ENCODE assay signal across 18 mouse cellular contexts in genomic region chr4:85784428-85784827, GRCm38 (mm10).
DNase-seq lines count a peak whose midpoint lies in the region; ATAC-seq and TF ChIP-seq lines count a peak whose summit lies in the region.
"Had no signal": no experiment of that assay in that cellular context is flagged by ENCODE, and none has a peak within 500 bp of the region (broad histone marks: within the 10 kb centered on the region; RNA-seq: fewer than 3 reads in every experiment).

No protein-coding gene starts in this region.

- no peak for DNase-seq in heart, adult 2 months
- DNase-seq in heart, adult 18-20 months = no peak
- DNase-seq in lung, embryonic 14.5 days = no peak
- no peak for DNase-seq in lung, adult 2 months
- DNase-seq in MEL (ENCODE audit: low read depth, low spot score) = no peak
- peak; percentile 37 for DNase-seq in midbrain, postnatal 0 days (ENCODE audit: low spot score)
- DNase-seq in thymus, adult 18-20 months = no peak
- DNase-seq in spleen, postnatal 36 days (ENCODE audit: low spot score in 2 of 2) = no peak
- DNase-seq: cerebellum, postnatal 36 days; gastrocnemius, postnatal 36 days; kidney, adult 8-10 months; layer of hippocampus, postnatal 36 days; left cerebral cortex, postnatal 4 days; right cerebral cortex, adult 18-20 months; thymus, postnatal 14 days had no signal

- no peak overlapping the region for H3K9ac ChIP-seq in heart, adult 2 months (ENCODE audit: low read depth, low read length)
- H3K9ac ChIP-seq in lung, embryonic 14.5 days = no peak overlapping the region
- no peak overlapping the region for H3K9ac ChIP-seq in MEL (ENCODE audit: control insufficient read depth, low read depth, low read length, poor library complexity, severe bottlenecking)
- H3K9ac ChIP-seq in midbrain, postnatal 0 days (replicated peaks; ENCODE audit: low read length, poor library complexity, severe bottlenecking) = no peak overlapping the region
- H3K9ac ChIP-seq: heart, embryonic 12.5 days; liver, embryonic 12.5 days had no signal

- no peaks in the 10 kb centered on the region for H3K27me3 ChIP-seq in heart, adult 2 months (ENCODE audit: control insufficient read depth, insufficient read depth, low read length)
- H3K27me3 ChIP-seq in lung, embryonic 14.5 days (ENCODE audit: insufficient read depth, low read length) = no peaks in the 10 kb centered on the region
- H3K27me3 ChIP-seq in MEL (ENCODE audit: control insufficient read depth in 1 of 2, insufficient read depth in 2 of 2, low read length in 2 of 2) = no peaks in the 10 kb centered on the region
- no peaks in the 10 kb centered on the region for H3K27me3 ChIP-seq in midbrain, postnatal 0 days (ENCODE audit: insufficient read depth, low read length)
- H3K27me3 ChIP-seq: heart, embryonic 12.5 days; liver, embryonic 12.5 days had no signal

- ATAC-seq in lung, embryonic 14.5 days (ENCODE audit: insufficient read depth) = no peak
- no peak for ATAC-seq in midbrain, postnatal 0 days (ENCODE audit: low FRiP score)
- ATAC-seq: liver, embryonic 12.5 days had no signal

- peak; percentile 24 for TF ChIP-seq RAD21 in MEL (IDR thresholded peaks at IDR 0.05; ENCODE audit: low read depth, low read length)

- H3K36me3 ChIP-seq in heart, adult 2 months (ENCODE audit: control insufficient read depth, insufficient read depth, low read length) = no peaks in the 10 kb centered on the region
- no peaks in the 10 kb centered on the region for H3K36me3 ChIP-seq in lung, embryonic 14.5 days (ENCODE audit: insufficient read depth)
- no peaks in the 10 kb centered on the region for H3K36me3 ChIP-seq in MEL (ENCODE audit: control insufficient read depth in 1 of 2, insufficient read depth in 2 of 2, low read length in 2 of 2)
- H3K36me3 ChIP-seq in midbrain, postnatal 0 days (ENCODE audit: insufficient read depth, low read length) = no peaks in the 10 kb centered on the region
- H3K36me3 ChIP-seq: G1E; heart, embryonic 12.5 days; liver, embryonic 12.5 days had no signal

- 0 out of 2 replicates have a peak, but pooled peaks have one; percentile 11 for TF ChIP-seq CTCF in heart, adult 2 months (IDR thresholded peaks at IDR 0.05)
- peak; percentile 12; the same call in 1 of the 2 replicates for TF ChIP-seq CTCF in lung, embryonic 14.5 days (IDR thresholded peaks at IDR 0.05; ENCODE audit: low read depth)
- no peak for TF ChIP-seq CTCF in lung, adult 2 months (IDR thresholded peaks at IDR 0.05; ENCODE audit: insufficient read depth, low read length)
- TF ChIP-seq CTCF in MEL (IDR thresholded peaks at IDR 0.05 in 2 of 3, conservative IDR thresholded peaks at IDR 0.05 in 1 of 3; ENCODE audit: control insufficient read depth in 1 of 3, insufficient read depth in 1 of 3, low read depth in 2 of 3, low read length in 3 of 3, poor library complexity in 1 of 3, severe bottlenecking in 1 of 3) = peak in 1 of 3 experiments; percentile 22; a peak in 1 of 6 replicates
- TF ChIP-seq CTCF in midbrain, postnatal 0 days (IDR thresholded peaks at IDR 0.05) = peak; percentile 60

- H3K27ac ChIP-seq in heart, adult 2 months = no peak overlapping the region
- H3K27ac ChIP-seq in lung, embryonic 14.5 days (ENCODE audit: low read depth) = no peak overlapping the region
- no peak overlapping the region for H3K27ac ChIP-seq in MEL (ENCODE audit: control insufficient read depth, low read depth, low read length)
- no peak overlapping the region for H3K27ac ChIP-seq in midbrain, postnatal 0 days (ENCODE audit: low read depth, low read length)
- H3K27ac ChIP-seq: liver, embryonic 12.5 days had no signal

- TF ChIP-seq POLR2A in heart, adult 2 months (IDR thresholded peaks at IDR 0.05; ENCODE audit: insufficient read depth, low read depth, low read length) = no peak
- TF ChIP-seq POLR2A in lung, adult 2 months (IDR thresholded peaks at IDR 0.05; ENCODE audit: borderline replicate concordance, extremely low read depth, low read depth, low read length) = no peak
- TF ChIP-seq POLR2A in MEL (IDR thresholded peaks at IDR 0.05; ENCODE audit: control insufficient read depth in 1 of 2, insufficient read depth in 1 of 2, low read depth in 1 of 2, low read length in 2 of 2, poor library complexity in 1 of 2) = no peak

- no peak overlapping the region for H3K4me2 ChIP-seq in lung, embryonic 14.5 days
- no peak overlapping the region for H3K4me2 ChIP-seq in midbrain, postnatal 0 days (ENCODE audit: low read depth, low read length, poor library complexity, severe bottlenecking)
- H3K4me2 ChIP-seq: heart, embryonic 12.5 days; liver, embryonic 12.5 days had no signal

- 60% methylated on average over 4 of the region's 4 CpGs for WGBS in heart, adult 2 months
- WGBS in lung, embryonic 14.5 days = 62% methylated on average over 4 of the region's 4 CpGs
- WGBS in lung, adult 2 months = 63% methylated on average over 4 of the region's 4 CpGs
- 16% methylated on average over 4 of the region's 4 CpGs for WGBS in midbrain, postnatal 0 days

- no peak for TF ChIP-seq EP300 in heart, adult 2 months (IDR thresholded peaks at IDR 0.05; ENCODE audit: insufficient read depth, low read depth, low read length)
- no peak for TF ChIP-seq EP300 in MEL (IDR thresholded peaks at IDR 0.05; ENCODE audit: low read depth in 1 of 2, low read length in 2 of 2)

- H3K9me3 ChIP-seq in lung, embryonic 14.5 days (ENCODE audit: low read depth, low read length) = no peaks in the 10 kb centered on the region
- no peaks in the 10 kb centered on the region for H3K9me3 ChIP-seq in MEL (replicated peaks; ENCODE audit: insufficient read depth, low read length)
- no peaks in the 10 kb centered on the region for H3K9me3 ChIP-seq in midbrain, postnatal 0 days (ENCODE audit: low read length)
- H3K9me3 ChIP-seq: G1E; heart, embryonic 12.5 days; liver, embryonic 12.5 days had no signal

- no peaks in the 10 kb centered on the region for H3K4me1 ChIP-seq in heart, adult 2 months (ENCODE audit: control insufficient read depth, insufficient read depth, low read length)
- no peaks in the 10 kb centered on the region for H3K4me1 ChIP-seq in lung, embryonic 14.5 days (ENCODE audit: insufficient read depth)
- H3K4me1 ChIP-seq in lung, adult 2 months (ENCODE audit: control insufficient read depth, insufficient read depth, low read length) = no peaks in the 10 kb centered on the region
- H3K4me1 ChIP-seq in MEL (ENCODE audit: control insufficient read depth in 1 of 2, insufficient read depth in 2 of 2, low read length in 2 of 2) = no peaks in the 10 kb centered on the region
- H3K4me1 ChIP-seq in midbrain, postnatal 0 days (ENCODE audit: insufficient read depth, low read length) = 0 out of 2 replicates have a peak, but pooled peaks cover 4% of the 10 kb centered on the region
- H3K4me1 ChIP-seq: heart, embryonic 12.5 days; liver, embryonic 12.5 days had no signal

- no peaks in the 10 kb centered on the region for H3K79me2 ChIP-seq in heart, adult 2 months (replicated peaks; ENCODE audit: control insufficient read depth, insufficient read depth, low read length)
- no peaks in the 10 kb centered on the region for H3K79me2 ChIP-seq in MEL (ENCODE audit: control insufficient read depth, insufficient read depth, low read length, poor library complexity)

- no peak overlapping the region for H3K4me3 ChIP-seq in heart, adult 2 months
- H3K4me3 ChIP-seq in lung, embryonic 14.5 days (ENCODE audit: low read depth, low read length) = no peak overlapping the region
- H3K4me3 ChIP-seq in lung, adult 2 months (replicated peaks; ENCODE audit: extremely low read depth, low read depth, low read length) = no peak overlapping the region
- H3K4me3 ChIP-seq in MEL (ENCODE audit: control insufficient read depth in 1 of 2, insufficient read depth in 1 of 2, low read depth in 2 of 2, low read length in 2 of 2) = no peak overlapping the region
- no peak overlapping the region for H3K4me3 ChIP-seq in midbrain, postnatal 0 days (ENCODE audit: low read depth, low read length)
- H3K4me3 ChIP-seq: heart, embryonic 12.5 days; liver, embryonic 12.5 days had no signal

- intact Hi-C loops in heart, adult 2 months (cut with DNase I) = no loop called here

TF ChIP-seq in MEL, 35 proteins besides CTCF, POLR2A, EP300 and RAD21:
- TF ChIP-seq GATA1 (IDR thresholded peaks at IDR 0.05; ENCODE audit: low read depth, low read length) (no peak), MYB (IDR thresholded peaks at IDR 0.05; ENCODE audit: low read depth, low read length) (no peak), MEF2A (IDR thresholded peaks at IDR 0.05; ENCODE audit: extremely low read depth, insufficient replicate concordance, low read depth, low read length, poor library complexity, severe bottlenecking) (no peak)
